Mouse (Mus musculus) liver, embryonic 11.5 days (tissue): ENCODE measurements around the gene P4ha2. TPM values are rescaled to one million over a fixed set of nuclear protein-coding genes. Genes with fewer than 3 reads are reported as not detected.

Experiments used
- ATAC-seq: fragments of 200-750 bp; cut with Nextera tagmentation; replicated peaks from 2 replicates; pipeline ENCODE4 v1.8.0; 2017; ENCODE audit warnings: moderate number of reproducible peaks, mild to moderate bottlenecking, moderate TSS enrichment, moderate library complexity; ENCODE audit not compliant: low FRiP score
- DNase-seq: peaks from one replicate; pipeline ENCODE4 v3.0.0-alpha.2; 2017; ENCODE audit warnings: low spot score
- H3K27ac ChIP-seq: fragments of 300-500 bp; sonication (generic); 2 replicates; pipeline ENCODE4 v1.5.1; 2014; ENCODE audit warnings: mild to moderate bottlenecking, low read depth, low read length, control low read depth
- H3K27me3 ChIP-seq: fragments of 300-500 bp; sonication (generic); replicated peaks from 2 replicates; pipeline ENCODE4 v1.6.1; 2014; ENCODE audit warnings: low read length, mixed read lengths; ENCODE audit not compliant: control insufficient read depth, insufficient read depth
- H3K36me3 ChIP-seq: fragments of 300-500 bp; sonication (generic); 2 replicates; pipeline ENCODE4 v1.6.1; 2014; ENCODE audit warnings: mild to moderate bottlenecking, low read length, moderate library complexity, mixed read lengths; ENCODE audit not compliant: control insufficient read depth, insufficient read depth
- H3K4me1 ChIP-seq: fragments of 300-500 bp; sonication (generic); replicated peaks from 2 replicates; pipeline ENCODE4 v1.6.1; 2014; ENCODE audit warnings: low read length, mixed read lengths; ENCODE audit not compliant: control insufficient read depth, insufficient read depth
- H3K4me2 ChIP-seq: fragments of 300-500 bp; sonication (generic); 2 replicates; pipeline ENCODE4 v1.6.1; 2014; ENCODE audit warnings: mild to moderate bottlenecking, control low read depth, moderate library complexity
- H3K4me3 ChIP-seq: fragments of 300-500 bp; sonication (generic); 2 replicates; pipeline ENCODE4 v1.5.1; 2014; ENCODE audit warnings: low read depth, low read length, control low read depth
- H3K9ac ChIP-seq: fragments of 300-500 bp; sonication (generic); 2 replicates; pipeline ENCODE4 v1.6.1; 2014; ENCODE audit warnings: low read depth, low read length, control low read depth
- H3K9me3 ChIP-seq: fragments of 300-500 bp; sonication (generic); 2 replicates; pipeline ENCODE4 v1.6.1; 2016; ENCODE audit warnings: low read length, inconsistent platforms, mixed read lengths; ENCODE audit not compliant: control insufficient read depth
- WGBS: fragments of 180-500 bp; shearing (Covaris S2); extraction: QIAGEN DNeasy Blood & Tissue Kit; methylation state at CpG from one replicate; pipeline ENCODE4 v1.1.7; 2014; 5-methylcytosine and 5-hydroxymethylcytosine counted together
- polyA plus RNA-seq: library from polyadenylated mRNA; unstranded; fragments of >200 nt; fragmentation: Nextera tagmentation; extraction: Ambion mirVana; gene quantifications from 2 replicates; pipeline ENCODE4 v1.2.1, GENCODE M21; 2014

Gene P4ha2
- polyA plus RNA-seq, result 24.3 and 25.7 TPM in 2 replicates

GRCm38 (mm10) chr11:54100045-54100691 lies at the start of gene P4ha2:
Gene P4ha2, plus strand, starts transcription at chr11:54100095.
- ATAC-seq (0 out of 2 replicates have a peak, but pooled peaks have one; percentile 31), DNase-seq (no peak)
- peak within 1 kb of the TSS; percentile 99 for H3K4me2 ChIP-seq
- peaks cover 15% of the 10 kb centered on the region for H3K4me1 ChIP-seq
- H3K9me3 ChIP-seq, result no peaks in the 10 kb centered on the region
- peak within 1 kb of the TSS; percentile 56 for H3K9ac ChIP-seq
- H3K36me3 ChIP-seq, result no peaks in the 10 kb centered on the region
- H3K4me3 ChIP-seq, result peak within 1 kb of the TSS; percentile 68
- WGBS, result 48% methylated on average over 10 of the region's 10 CpGs
- H3K27me3 ChIP-seq, result peaks cover 23% of the 10 kb centered on the region
- no peak within 1 kb of the TSS for H3K27ac ChIP-seq

- Histone ChIP-seq H3K4me1 (peaks cover 6% of the 10 kb centered on the region), H3K27me3 (no peaks in the 10 kb centered on the region), H3K4me3 (no peak overlapping the region), H3K9ac (no peak overlapping the region), H3K4me2 (no peak overlapping the region), H3K27ac (no peak overlapping the region), H3K36me3 (no peaks in the 10 kb centered on the region), H3K9me3 (no peaks in the 10 kb centered on the region)
- ATAC-seq, result no peak
- WGBS, result 63% methylated on average over 2 of the region's 2 CpGs
- DNase-seq, result no peak
Measured at GRCm38 (mm10) chr11:54050205-54050604, 49.7 kb upstream of the P4ha2 start.

GRCm38 (mm10) chr11:54051161-54051560 lies 48.7 kb upstream of the P4ha2 start:
- H3K27me3 ChIP-seq, result no peaks in the 10 kb centered on the region
- ATAC-seq (no peak), DNase-seq (no peak)
- no peak overlapping the region for H3K4me3 ChIP-seq
- no peak overlapping the region for H3K9ac ChIP-seq
- H3K27ac ChIP-seq, result no peak overlapping the region
- H3K36me3 ChIP-seq, result no peaks in the 10 kb centered on the region
- no peaks in the 10 kb centered on the region for H3K9me3 ChIP-seq
- 86% methylated on average over 7 of the region's 7 CpGs for whole genome bisulfite sequencing
- no peak overlapping the region for H3K4me2 ChIP-seq
- peaks cover 6% of the 10 kb centered on the region for H3K4me1 ChIP-seq

- H3K9me3 ChIP-seq, result no peaks in the 10 kb centered on the region
- peaks cover 6% of the 10 kb centered on the region for H3K4me1 ChIP-seq
- no peak overlapping the region for H3K4me3 ChIP-seq
- no peak overlapping the region for H3K9ac ChIP-seq
- no peaks in the 10 kb centered on the region for H3K36me3 ChIP-seq
- ATAC-seq (no peak), DNase-seq (no peak)
- H3K27ac ChIP-seq, result no peak overlapping the region
- H3K4me2 ChIP-seq, result no peak overlapping the region
- no peaks in the 10 kb centered on the region for H3K27me3 ChIP-seq
- WGBS, result 92% methylated on average over 5 of the region's 5 CpGs
Measured at GRCm38 (mm10) chr11:54052128-54052527, 47.8 kb upstream of the P4ha2 start.

- peak; percentile 38; the same call in 1 of the 2 replicates for ATAC-seq
- no peak for DNase-seq
- no peak overlapping the region for H3K4me3 ChIP-seq
- no peaks in the 10 kb centered on the region for H3K27me3 ChIP-seq
- H3K9me3 ChIP-seq, result no peaks in the 10 kb centered on the region
- H3K4me2 ChIP-seq, result peak overlapping the region; percentile 4; the same call in 1 of the 2 replicates
- H3K27ac ChIP-seq, result no peak overlapping the region
- WGBS, result 61% methylated on average over 7 of the region's 7 CpGs
- H3K4me1 ChIP-seq, result peaks cover 10% of the 10 kb centered on the region
- no peak overlapping the region for H3K9ac ChIP-seq
- no peaks in the 10 kb centered on the region for H3K36me3 ChIP-seq
Measured at GRCm38 (mm10) chr11:54053090-54053489, 46.8 kb upstream of the P4ha2 start.

- no peaks in the 10 kb centered on the region for H3K36me3 ChIP-seq
- DNase-seq, result no peak
- H3K4me1 ChIP-seq, result peaks cover 10% of the 10 kb centered on the region
- H3K4me3 ChIP-seq, result no peak overlapping the region
- no peak overlapping the region for H3K27ac ChIP-seq
- H3K9me3 ChIP-seq, result no peaks in the 10 kb centered on the region
- ATAC-seq, result peak; percentile 42; the same call in 1 of the 2 replicates
- 35% methylated on average over 6 of the region's 6 CpGs for WGBS
- 0 out of 2 replicates have a peak, but pooled peaks cover 1% of the 10 kb centered on the region for H3K27me3 ChIP-seq
- no peak overlapping the region for H3K9ac ChIP-seq
- H3K4me2 ChIP-seq, result no peak overlapping the region
Measured at GRCm38 (mm10) chr11:54054257-54054656, 45.6 kb upstream of the P4ha2 start.

- H3K9me3 ChIP-seq, result no peaks in the 10 kb centered on the region
- H3K27me3 ChIP-seq, result 0 out of 2 replicates have a peak, but pooled peaks cover 2% of the 10 kb centered on the region
- DNase-seq (no peak), ATAC-seq (no peak)
- no peak overlapping the region for H3K9ac ChIP-seq
- H3K4me2 ChIP-seq, result no peak overlapping the region
- WGBS, result 60% methylated on average over 8 of the region's 8 CpGs
- no peaks in the 10 kb centered on the region for H3K36me3 ChIP-seq
- H3K27ac ChIP-seq, result no peak overlapping the region
- H3K4me1 ChIP-seq, result peaks cover 12% of the 10 kb centered on the region
- H3K4me3 ChIP-seq, result no peak overlapping the region
Measured at GRCm38 (mm10) chr11:54056132-54056531, 43.8 kb upstream of the P4ha2 start.

GRCm38 (mm10) chr11:54057428-54057827 lies 42.5 kb upstream of the P4ha2 start:
- Histone ChIP-seq H3K27me3 (0 out of 2 replicates have a peak, but pooled peaks cover 2% of the 10 kb centered on the region), H3K9me3 (no peaks in the 10 kb centered on the region), H3K36me3 (no peaks in the 10 kb centered on the region), H3K4me3 (no peak overlapping the region), H3K27ac (no peak overlapping the region), H3K4me2 (no peak overlapping the region), H3K4me1 (peaks cover 12% of the 10 kb centered on the region), H3K9ac (no peak overlapping the region)
- WGBS, result 0% methylated on average over 1 of the region's 2 CpGs
- DNase-seq (no peak), ATAC-seq (no peak)

GRCm38 (mm10) chr11:54058056-54058617 lies 41.8 kb upstream of the P4ha2 start:
- Histone ChIP-seq H3K4me1 (peaks cover 12% of the 10 kb centered on the region), H3K27me3 (peaks cover 2% of the 10 kb centered on the region; the same call in 1 of the 2 replicates), H3K36me3 (no peaks in the 10 kb centered on the region), H3K4me2 (no peak overlapping the region), H3K4me3 (no peak overlapping the region), H3K27ac (no peak overlapping the region), H3K9me3 (no peaks in the 10 kb centered on the region), H3K9ac (no peak overlapping the region)
- 55% methylated on average over 10 of the region's 10 CpGs for WGBS
- ATAC-seq, result no peak
- DNase-seq, result no peak
